Mouse (Mus musculus): Measurements from ENCODE around the gene Lin52.

Lin52 gene

DNA sequence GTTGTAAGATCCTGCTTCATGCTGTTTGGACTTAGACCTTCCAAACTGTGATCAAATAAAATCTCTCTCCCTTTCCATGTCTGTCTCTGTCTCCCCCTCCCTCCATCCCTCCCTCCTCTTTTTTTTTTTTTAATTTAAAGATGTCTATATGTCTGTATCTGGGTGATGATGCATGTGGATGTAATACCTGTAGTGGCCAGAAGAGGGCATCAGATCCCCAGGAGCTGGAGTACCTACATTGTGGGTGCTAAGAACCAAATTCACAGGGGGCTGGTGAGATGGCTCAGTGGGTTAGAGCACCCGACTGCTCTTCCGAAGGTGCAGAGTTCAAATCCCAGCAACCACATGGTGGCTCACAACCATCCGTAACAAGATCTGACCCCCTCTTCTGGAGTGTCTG is 88.3 kb downstream of the Lin52 start:
- DNase-seq (ENCODE audit: low spot score): peak; percentile 47

DNA sequence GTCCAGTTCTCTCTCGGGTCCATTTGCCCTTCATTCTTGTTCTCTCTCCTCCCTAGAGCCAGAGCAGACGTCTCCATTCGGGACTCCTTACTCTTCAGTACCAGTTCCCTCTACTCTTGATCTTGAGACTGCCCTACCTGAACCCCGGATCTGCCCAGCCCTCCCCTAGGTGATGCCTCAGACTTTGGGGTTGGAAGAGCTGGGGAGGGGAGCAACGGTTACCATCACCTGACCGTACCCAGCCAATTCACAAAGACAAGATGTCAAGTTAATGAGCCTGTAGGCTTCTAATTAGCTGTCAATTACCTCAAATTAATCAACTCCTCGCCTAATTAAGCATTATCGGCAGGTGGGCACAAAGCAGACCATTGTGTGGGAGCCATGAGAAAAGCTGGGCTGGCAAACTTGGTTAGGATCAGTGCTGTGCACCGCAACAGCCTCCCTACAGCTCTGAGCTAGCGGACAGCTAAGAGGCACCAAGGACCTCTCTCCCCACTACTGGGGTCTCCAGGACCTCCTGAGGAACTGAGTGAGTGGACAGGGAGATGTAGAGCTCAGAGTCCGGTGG is 90.3 kb downstream of the Lin52 start:
- DNase-seq (ENCODE audit: low spot score): no peak

DNA sequence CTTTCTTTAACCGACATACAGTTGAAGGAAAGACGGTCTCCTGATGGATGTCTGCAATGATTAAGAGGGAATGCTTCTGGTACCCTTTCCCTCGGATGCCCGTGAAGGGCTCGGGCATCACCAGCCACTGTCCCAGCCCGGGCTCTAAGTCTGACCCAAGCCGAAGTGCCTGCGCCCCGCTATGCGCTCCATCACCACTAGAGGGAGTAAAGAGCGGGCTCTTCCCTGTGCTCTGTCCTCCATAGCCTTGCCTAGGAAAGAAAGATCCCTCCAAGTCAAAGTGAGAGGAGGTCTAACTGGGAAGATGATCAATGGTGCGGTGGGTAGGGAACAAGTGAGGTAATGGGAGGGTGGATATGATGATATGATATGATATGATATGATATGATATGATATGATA is 94.8 kb downstream of the Lin52 start:
- DNase-seq (ENCODE audit: low spot score): peak; percentile 56

DNA sequence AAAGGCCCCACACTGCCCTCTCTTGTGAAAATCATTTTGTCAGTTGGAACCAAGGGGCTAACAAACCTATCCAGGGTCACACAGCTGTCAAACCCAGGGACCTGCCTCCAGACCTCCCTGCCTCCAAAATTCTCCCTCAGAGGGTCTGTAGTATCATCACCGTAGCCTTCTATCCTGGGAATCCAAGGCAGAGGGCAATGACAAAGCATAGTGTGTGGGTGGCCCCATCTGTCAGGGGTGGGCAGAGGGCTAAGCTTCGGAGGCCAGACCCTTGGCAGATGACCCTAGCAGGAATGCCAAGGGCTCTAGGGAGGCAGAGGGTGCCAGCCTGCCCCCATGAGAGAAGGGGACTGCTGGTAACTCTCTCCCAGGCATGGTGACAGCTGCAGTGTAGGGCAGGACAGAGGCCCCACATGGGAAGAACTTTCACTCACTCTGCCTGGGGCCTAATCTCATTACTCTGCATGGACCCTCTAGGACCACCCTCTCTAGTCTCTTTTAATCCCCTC is 95.4 kb downstream of the Lin52 start:
- no peak for DNase-seq (ENCODE audit: low spot score)

DNA sequence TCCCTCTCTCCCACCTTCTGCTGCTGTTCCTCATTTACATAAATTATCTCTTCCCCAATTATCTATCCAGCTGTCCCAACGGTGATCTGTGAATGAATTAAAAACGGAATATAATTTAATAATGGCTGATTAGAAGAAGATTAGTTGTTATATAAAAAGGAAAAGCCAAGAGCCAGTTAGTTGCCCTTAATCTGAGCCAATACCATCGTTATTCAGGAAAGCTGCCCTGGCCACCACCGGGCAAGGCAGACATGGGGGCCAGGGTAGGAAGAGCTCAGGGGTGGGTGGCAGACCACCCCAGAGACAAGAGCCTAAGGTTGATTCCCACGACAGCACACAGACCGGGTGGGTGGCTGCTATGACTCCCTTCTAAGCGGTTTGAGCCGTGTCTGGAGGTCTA is 97.0 kb downstream of the Lin52 start:
- DNase-seq (ENCODE audit: low spot score): no peak

DNA sequence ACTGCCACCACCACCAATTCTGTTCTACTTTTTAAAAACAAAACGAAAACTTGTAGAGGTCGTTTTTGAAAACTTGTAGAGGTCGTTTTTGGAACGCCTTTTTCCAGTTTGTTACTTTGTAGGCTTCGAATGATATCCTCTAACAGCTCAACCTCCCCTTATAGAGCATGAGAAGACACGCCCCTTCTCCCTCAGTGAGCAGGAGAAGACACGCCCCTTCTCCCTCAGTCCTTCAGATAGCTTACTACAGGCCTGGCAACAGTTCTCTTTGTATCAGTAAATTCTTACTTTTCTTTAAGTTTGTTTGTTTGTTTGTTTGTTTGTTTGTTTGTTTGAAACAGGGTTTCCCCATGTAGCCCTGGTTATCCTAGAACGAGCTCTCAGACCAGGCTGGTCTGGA is 104.0 kb downstream of the Lin52 start:
- no peak for DNase-seq (ENCODE audit: low spot score)

DNA sequence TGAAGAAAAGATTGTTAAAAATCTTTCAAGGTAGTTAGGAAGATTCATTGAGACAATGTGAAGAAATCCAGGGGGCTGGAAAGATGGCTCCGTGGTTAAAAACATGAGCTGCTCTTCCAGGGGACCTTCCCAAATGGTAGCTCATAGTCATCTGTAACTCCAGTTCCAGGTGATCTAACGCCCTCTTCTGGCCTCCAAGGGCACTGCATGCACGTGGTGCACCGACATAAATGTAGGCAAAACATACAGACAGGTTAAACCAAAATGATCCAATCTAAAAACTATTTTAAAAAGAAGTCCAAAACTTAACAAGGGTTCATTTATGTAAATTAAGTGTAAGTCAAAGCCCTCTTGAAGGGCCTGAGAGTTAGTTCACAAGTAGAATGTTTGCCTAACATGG is 111.3 kb downstream of the Lin52 start:
- no peak for DNase-seq (ENCODE audit: low spot score)

DNA sequence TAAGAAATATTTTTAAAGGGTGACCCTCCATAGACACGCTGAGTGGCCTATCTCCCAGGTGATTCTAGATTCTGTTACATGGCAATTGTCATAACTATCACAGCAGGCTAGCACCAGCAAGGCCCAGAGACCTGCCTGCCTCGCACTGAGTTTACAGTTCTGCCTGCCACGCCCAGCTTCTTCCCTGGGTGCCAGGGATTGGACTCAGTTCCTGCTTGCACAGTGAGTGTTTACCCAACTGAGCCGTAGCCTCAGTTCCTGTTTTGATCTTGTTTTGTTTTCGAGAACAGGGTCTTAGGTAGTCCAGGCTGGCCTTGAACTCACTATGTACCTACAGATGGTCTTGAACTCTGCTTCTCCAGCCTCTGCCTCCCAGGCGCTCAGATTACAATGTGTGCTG is 116.4 kb downstream of the Lin52 start:
- DNase-seq (ENCODE audit: low spot score): no peak

DNA sequence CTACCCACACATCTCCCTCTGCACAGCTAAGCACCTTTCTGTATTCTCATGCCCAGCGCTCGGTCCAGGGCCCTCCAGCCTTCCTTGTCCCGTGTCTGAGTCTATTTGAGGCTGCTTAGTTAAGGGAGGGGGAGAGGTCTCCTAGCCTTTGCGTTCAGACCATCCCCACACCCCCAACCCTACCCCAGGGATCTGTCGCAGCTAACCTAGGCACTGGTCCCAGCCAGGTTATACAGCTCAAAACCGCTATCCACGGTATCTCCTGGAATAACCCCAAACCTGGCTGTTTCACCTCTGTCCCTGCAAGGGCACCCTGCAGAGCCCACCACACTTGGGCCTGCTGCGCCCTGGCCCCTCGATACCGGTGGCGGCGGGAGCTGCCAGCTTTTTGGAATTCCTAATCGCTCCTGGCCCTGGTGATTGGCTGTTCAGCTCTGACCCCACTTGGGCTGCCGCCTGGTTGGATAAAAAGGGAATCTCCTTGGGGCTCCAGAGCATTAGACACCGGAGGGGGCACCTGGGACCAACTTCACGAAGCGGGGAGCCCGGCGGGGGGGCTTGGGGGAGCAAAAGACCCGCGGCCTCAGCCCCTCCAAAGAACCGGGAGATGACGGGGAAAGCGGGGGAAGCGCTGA is 118.2 kb downstream of the Lin52 start, which contains the start of gene Vsx2:
Gene Vsx2, plus strand, starts transcription at position 427 of the 635 bp plus-strand sequence.
- no peak for DNase-seq (ENCODE audit: low spot score)

DNA sequence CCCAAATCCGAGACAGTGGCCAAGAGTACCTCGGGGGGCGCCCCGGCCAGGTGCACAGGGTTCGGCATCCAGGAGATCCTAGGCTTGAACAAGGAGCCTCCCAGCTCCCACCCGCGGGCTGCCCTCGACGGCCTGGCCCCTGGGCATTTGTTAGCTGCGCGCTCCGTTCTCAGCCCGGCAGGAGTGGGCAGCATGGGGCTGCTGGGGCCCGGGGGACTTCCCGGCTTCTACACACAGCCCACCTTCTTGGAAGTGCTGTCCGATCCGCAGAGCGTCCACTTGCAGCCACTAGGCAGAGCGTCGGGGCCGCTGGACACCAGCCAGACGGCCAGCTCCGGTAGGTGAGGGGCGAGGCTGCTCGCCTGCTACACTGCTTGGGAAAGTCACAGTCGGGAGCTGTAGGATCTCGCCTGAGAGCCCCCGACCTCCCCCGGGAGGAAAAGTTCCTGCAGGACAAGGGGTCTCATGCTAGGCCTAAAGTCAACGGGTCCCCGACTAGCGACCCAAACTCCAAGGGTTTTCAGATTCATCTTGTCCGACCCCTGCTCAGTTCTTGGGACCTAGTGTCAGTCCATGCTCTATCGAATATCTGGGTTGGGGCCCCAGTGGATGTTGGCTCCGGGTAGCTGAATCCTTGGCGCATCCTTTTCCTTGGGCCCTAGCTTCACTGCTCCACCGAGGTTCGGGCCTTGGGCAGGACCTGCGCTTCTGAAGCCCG is 118.9 kb downstream of the Lin52 start:
- DNase-seq (ENCODE audit: low spot score): no peak

DNA sequence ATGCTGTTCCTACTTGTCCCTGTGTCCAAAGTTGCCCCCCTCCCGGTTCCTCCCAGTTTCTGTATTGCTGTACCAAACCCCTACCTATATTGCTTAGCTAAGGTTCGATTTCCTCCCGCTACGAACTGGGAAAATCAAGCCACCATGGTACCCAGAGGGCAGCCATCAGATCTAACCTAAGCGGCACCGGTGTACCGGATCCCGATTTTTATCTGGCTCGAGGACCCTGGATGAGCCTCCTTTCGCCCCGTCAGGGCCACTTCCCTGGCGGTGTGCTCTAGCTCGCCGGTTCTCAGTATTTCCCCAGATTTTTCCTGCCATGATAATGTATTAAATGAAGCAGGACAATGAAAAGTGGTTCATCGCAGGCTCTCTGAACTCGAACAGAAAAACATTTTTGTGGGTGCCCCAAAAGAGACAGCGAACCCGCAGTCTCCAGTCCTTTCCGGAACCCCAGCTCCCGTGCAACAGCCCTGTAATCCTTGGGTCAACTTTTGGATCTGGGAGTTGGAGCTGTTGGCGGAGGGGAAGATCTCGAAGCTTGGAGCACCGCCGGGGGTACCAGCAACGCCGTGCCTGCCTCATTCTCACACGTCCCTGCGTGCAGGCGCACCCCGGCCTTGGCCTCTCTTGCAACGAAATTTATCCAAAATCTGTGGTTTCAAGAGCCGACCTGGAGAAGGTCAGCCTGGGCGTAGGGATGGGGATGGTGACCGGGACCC is 119.6 kb downstream of the Lin52 start:
- no peak for DNase-seq (ENCODE audit: low spot score)

DNA sequence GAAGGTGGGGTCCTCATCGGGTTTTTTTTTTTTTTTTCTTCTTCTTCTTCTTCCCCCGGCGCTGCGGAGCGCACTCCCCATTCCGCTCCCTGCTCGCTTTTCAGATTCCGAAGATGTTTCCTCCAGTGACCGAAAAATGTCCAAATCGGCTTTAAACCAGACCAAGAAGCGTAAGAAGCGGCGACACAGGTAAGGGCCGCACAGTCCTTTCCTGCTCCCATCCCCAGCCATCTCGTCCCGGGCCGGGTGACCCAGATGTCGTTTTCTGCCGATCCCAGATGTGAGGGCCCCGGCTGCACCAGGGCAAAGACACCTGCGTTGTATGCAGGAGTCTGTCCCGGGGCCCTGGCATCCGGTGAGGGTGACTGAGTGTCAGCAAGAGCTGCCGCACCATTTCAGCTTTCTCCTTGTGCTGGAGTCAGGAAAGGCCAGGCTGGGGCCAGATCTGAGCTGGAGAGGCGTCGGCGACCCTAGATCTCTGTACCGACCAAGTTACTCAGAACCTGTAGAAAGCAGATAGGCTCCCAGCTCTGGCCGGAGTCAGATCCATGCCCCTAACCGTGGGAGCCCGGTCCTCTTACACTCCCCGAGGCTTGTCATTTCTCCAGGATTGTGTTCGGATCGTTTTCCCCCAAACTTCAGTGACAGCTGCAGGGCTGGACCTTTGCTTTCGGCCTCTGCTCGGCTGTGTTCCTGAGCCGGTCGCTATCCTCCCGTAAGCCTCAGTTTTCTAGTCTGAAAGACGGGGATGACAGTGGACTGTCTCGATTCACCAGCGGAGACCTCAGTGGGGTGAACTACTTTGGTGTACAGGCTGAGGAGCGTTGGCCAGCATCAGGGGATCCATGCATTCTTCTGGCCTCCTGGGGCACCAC is 120.5 kb downstream of the Lin52 start:
- DNase-seq (ENCODE audit: low spot score): no peak

DNA sequence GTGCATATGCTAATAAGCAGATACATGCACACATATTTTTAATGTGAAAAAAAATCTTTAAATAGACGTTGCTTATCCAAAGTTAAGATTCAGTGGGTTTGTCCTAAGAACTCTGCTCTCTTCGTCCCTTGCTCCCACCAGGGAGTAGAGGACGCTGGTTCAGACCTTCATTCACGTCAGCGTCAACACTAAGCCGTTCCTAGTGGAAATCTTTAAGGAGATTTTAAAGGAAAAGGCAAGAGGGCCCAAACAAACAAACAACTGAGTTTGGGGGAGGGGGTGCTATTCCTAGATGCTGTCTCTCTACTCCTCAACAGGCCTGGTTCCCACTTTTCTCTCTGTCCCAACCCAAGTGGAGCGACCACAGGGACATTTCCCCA is 121.1 kb downstream of the Lin52 start:
- no peak for DNase-seq (ENCODE audit: low spot score)

DNA sequence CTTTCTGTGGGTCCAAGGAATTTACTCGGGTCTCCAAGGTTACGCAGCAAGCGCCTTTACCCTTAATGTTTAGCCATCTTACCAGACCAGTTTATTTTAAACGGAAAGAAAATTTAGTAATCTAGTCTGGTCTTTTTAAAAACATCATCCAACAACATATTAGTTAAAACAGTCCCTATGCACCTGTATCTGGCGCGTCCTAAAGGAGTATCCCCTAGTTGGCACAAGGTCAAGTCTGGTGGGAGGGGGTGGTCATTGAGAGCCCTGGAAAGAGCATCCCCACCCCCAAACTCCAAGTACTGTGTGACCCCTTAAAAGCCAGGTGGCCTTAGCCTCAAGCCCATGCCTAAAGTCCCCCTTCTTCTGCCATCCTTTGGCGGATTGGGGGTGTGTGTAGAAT is 121.9 kb downstream of the Lin52 start:
- no peak for DNase-seq (ENCODE audit: low spot score)

DNA sequence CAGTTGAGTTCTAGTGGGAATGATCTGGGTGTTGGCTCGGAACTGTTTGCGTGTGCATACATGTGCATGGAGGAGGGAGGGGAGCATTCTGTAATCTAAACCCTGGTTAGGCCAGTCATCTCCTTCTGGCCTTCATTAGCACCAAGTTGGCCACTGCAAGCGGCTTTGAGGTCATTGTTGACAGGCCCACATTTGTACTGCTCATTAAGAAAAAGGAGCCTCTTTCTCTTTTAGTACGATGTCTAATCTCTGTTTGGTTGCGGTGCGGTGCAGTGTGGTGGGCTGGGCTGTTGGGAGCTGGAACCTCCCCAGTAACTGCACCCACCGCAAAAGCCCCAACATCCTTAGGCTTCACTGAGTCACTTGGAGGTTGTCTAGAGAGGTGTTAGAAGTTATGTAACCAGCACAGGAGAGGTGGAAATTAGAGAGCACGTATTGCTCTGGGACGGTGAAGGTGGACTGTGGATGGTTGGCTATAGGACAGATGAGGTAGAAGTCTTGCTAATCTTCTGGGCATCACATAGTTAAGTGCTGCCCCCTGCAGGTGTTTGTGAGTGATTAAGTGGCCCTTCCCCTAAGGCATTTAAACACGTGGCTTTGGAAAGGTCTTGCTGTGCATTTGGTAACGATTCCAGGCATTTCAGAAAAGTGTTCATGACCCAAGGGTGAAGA is 126.7 kb downstream of the Lin52 start:
- no peak for DNase-seq (ENCODE audit: low spot score)

DNA sequence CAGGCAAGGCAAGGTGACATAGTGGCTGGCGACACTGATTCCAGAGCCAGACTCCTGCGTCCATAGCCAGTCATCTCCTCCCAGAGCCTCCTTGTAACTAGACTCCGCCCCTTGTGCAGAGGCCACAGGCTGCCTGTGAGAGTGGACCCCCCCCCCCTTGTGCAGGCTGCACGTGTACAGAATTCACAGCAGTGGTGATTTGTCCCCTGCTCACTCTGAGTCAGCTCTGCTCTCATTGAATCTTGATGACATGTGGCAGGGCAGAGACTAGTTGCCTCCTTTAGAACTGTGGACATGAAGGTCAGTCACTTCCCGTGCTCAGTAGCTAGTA is 127.2 kb downstream of the Lin52 start:
- no peak for DNase-seq (ENCODE audit: low spot score)

DNA sequence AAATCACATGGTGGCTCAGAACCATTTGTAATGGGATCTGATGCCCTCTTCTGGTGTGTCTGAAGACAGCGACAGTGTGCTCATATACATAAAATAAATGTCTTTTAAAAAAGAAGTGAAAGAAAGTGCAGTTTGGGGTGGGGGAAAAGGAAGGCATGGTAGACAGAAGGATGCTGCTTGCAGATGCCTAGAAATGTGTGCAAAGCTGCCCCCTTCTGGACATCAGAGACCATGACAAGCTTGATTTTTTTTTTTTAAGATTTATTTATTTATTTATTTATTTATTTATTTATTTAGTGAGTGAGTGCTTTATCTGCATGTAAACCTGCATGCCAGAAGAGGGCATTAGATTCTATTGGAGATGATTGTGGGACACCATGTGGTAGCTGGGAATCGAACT is 130.1 kb downstream of the Lin52 start:
- DNase-seq (ENCODE audit: low spot score): no peak

DNA sequence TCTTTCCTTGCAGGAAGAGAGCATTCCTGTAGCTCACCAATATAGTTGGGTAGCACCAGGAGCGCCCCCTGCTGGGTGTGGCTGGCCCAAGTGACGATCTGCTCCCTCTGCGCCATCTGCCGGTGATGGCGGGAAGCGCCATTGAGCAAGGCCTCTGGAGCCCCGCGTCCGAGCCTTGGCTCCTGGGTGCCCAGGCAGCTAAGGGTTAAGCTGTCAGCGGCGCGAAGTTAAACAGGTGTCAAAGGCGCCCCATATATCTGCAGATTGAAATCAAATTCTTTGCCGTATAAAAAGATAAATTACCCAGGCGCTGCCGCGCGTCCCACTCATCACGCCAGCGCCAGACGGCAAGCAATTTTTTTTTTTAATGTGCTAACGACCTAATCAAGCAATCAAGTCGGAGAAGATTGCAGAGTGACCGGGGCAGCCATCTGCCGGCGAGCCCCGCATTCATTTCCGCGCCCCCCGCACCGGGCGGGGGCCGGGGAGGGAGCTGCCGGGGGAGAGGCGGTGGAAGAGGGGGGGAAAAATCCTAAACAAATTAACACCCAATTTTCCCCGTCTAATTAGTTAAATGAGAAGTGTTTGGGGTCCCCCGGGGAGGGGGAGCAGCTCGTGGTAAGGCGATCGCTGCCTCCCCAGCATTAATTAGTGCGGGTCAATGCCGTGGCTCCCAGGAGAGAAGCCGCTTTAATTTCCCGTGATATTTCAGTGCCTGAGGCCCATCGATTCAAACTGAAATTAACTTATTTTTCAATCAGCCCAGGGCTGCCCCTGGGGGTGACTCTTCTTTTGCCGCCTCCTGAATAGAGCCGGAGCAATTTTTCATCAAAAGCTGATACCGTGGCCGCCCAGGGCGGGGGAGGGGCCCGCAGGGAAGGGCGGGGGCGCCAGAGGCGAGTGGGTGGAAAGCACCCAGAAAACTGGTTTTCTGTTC is 138.9 kb downstream of the Lin52 start:
- peak; percentile 84 for DNase-seq (ENCODE audit: low spot score)

Measured in c-Kit-positive CD71-positive TER-119-positive erythroid progenitor cells, embryonic 14.5 days (primary cell).